Mouse (Mus musculus) heart, embryonic 13.5 days (tissue): ENCODE measurements around the gene Vwf. TPM values are rescaled to one million over a fixed set of nuclear protein-coding genes. Genes with fewer than 3 reads are reported as not detected.
A peak's percentile ranks its signal among the peaks of the same experiment; 100 is the strongest.

ENCODE experiments used
- ATAC-seq: fragments of 200-750 bp; cut with Nextera tagmentation; 2 replicates; pipeline ENCODE4 v1.8.0; 2017; ENCODE audit warnings: moderate TSS enrichment; ENCODE audit not compliant: insufficient number of reproducible peaks, low FRiP score, low TSS enrichment; ENCODE audit errors: extremely low read depth
- H3K27ac ChIP-seq: fragments of 300-500 bp; sonication (generic); replicated peaks from 2 replicates; pipeline ENCODE4 v1.5.1; 2015; ENCODE audit warnings: moderate library complexity, mild to moderate bottlenecking, inconsistent platforms
- H3K27me3 ChIP-seq: fragments of 300-500 bp; sonication (generic); replicated peaks from 2 replicates; pipeline ENCODE4 v1.6.1; 2015; ENCODE audit warnings: mild to moderate bottlenecking, inconsistent platforms
- H3K36me3 ChIP-seq: fragments of 300-500 bp; sonication (generic); 2 replicates; pipeline ENCODE4 v1.6.1; 2015; ENCODE audit warnings: mild to moderate bottlenecking, inconsistent platforms
- H3K4me1 ChIP-seq: fragments of 300-500 bp; sonication (generic); 2 replicates; pipeline ENCODE4 v1.6.1; 2015; ENCODE audit warnings: inconsistent platforms
- H3K4me2 ChIP-seq: fragments of 300-500 bp; sonication (generic); 2 replicates; pipeline ENCODE4 v1.6.1; 2015; ENCODE audit warnings: inconsistent platforms, mild to moderate bottlenecking, moderate library complexity
- H3K4me3 ChIP-seq: fragments of 300-500 bp; sonication (generic); 2 replicates; pipeline ENCODE4 v1.5.1; 2015; ENCODE audit warnings: moderate library complexity, mild to moderate bottlenecking, inconsistent platforms
- H3K9ac ChIP-seq: fragments of 300-500 bp; sonication (generic); 2 replicates; pipeline ENCODE4 v1.6.1; 2015; ENCODE audit warnings: inconsistent platforms, mild to moderate bottlenecking, moderate library complexity
- H3K9me3 ChIP-seq: fragments of 300-500 bp; sonication (generic); 2 replicates; pipeline ENCODE4 v1.6.1; 2016; ENCODE audit warnings: inconsistent platforms
- WGBS: fragments of 180-500 bp; shearing (Covaris S2); methylation state at CpG from one replicate; pipeline ENCODE4 v1.1.7; 2015; ENCODE audit warnings: mixed read lengths; 5-methylcytosine and 5-hydroxymethylcytosine counted together
- polyA plus RNA-seq: library from polyadenylated mRNA; unstranded; fragments of >200 nt; fragmentation: Nextera tagmentation; extraction: Ambion mirVana; gene quantifications from 2 replicates; pipeline ENCODE4 v1.2.1, GENCODE M21; 2015

Gene Vwf
- polyA plus RNA-seq, 1 experiment from 2014 or later, result 16.8 TPM

DNA sequence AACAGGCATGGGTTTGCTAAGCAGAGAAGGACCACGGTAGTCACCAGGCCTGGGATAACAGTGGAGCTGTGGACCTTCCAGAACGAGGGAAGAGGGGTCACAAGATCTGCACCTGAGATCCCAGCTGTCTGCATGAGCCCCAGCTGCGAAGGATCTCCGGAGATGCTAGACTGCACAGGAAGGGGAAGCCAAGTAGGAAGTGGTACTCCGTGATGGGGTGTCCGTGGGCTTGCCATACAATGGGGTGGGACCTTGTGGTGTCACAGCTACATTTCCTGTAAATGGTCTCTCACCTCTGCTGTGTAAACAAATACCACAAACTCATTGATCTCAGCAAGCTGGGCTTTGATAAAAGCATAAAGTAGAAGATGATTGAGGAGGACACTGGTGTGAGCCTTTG lies 22.5 kb upstream of the Vwf start:
- Histone ChIP-seq H3K4me2 (no peak overlapping the region), H3K9ac (no peak overlapping the region), H3K4me3 (no peak overlapping the region), H3K9me3 (no peaks in the 10 kb centered on the region), H3K27ac (no peak overlapping the region), H3K36me3 (no peaks in the 10 kb centered on the region), H3K27me3 (no peaks in the 10 kb centered on the region), H3K4me1 (peaks cover 9% of the 10 kb centered on the region)
- 66% methylated on average over 6 of the region's 6 CpGs for WGBS
- ATAC-seq, result no peak

DNA sequence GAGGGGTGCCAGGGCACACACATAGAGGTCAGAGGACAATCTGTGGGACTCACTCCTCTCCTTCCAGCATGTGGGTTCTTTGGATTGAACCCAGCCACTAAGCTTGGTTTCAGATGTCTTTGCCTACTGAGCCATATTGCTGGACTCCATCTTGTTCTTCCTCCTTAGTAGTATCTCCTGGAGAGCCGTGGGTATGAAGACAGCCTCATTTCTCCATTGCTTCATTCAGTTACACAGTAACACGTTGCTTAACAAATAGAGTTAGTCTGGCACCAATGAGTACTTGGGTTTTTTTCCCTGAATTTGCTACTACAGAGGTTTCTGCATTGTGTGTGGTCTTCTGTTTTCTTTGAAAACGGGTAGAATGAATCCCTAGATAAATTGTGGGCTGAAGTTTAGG lies 20.5 kb upstream of the Vwf start:
- Histone ChIP-seq H3K4me2 (no peak overlapping the region), H3K27ac (no peak overlapping the region), H3K4me1 (peaks cover 9% of the 10 kb centered on the region), H3K9ac (no peak overlapping the region), H3K27me3 (no peaks in the 10 kb centered on the region), H3K9me3 (no peaks in the 10 kb centered on the region), H3K36me3 (no peaks in the 10 kb centered on the region), H3K4me3 (no peak overlapping the region)
- WGBS, result 59% methylated on average over 3 of the region's 3 CpGs
- ATAC-seq, result no peak

DNA sequence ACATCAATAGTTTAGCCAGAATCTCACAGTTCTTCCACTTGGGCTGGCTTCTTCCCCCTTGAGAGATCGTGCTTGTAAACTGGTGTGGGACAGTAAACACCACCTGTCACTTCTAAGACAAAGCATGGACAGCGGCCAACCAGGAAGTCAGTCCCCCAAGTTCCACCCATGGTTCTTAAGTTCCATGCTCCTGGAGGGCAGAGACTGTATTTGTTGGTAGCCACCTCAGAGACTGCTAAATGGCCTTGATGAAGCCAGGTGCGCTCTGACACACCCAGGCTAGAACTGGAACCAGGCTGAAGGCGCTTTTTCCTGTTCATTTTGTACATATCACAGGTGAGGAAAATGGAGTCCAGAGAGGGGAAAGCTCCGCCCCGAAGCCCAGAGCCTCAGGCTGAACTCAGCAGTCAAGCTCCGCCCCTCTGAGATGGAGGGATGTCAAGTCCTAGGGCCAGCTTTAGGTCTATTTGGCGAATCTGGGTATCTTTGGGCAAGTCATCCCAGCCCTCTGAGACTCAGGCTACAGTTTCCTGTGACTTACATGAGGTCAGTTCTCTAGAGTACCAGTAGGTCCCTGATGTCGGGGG lies 17.9 kb upstream of the Vwf start:
- H3K27me3 ChIP-seq, result 0 out of 2 replicates have a peak, but pooled peaks cover 3% of the 10 kb centered on the region
- ATAC-seq, result no peak
- no peaks in the 10 kb centered on the region for H3K9me3 ChIP-seq
- H3K4me1 ChIP-seq, result no peaks in the 10 kb centered on the region
- H3K4me2 ChIP-seq, result no peak overlapping the region
- H3K9ac ChIP-seq, result no peak overlapping the region
- H3K36me3 ChIP-seq, result no peaks in the 10 kb centered on the region
- 74% methylated on average over 9 of the region's 9 CpGs for WGBS
- no peak overlapping the region for H3K27ac ChIP-seq
- H3K4me3 ChIP-seq, result no peak overlapping the region

DNA sequence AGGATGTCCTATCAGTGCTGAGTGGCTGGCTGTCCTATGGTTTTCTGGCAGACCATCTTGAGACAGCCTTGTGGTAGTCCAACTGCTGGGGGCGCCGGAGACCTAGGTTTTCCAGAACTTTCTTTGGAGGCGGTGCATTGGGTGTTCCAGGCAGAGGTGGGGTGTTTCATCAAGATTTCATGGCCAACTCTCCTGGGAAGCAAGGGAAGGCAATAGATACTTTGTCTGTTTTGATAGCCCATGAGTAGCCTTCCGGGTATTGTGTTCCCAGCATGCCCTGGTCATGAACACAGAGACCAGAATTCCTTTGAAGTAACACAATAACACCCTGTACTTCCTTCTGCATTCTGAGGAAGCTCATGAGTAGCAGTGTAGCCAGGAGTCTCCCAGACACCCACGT lies 17.1 kb upstream of the Vwf start:
- 82% methylated on average over 5 of the region's 5 CpGs for WGBS
- H3K4me2 ChIP-seq, result no peak overlapping the region

DNA sequence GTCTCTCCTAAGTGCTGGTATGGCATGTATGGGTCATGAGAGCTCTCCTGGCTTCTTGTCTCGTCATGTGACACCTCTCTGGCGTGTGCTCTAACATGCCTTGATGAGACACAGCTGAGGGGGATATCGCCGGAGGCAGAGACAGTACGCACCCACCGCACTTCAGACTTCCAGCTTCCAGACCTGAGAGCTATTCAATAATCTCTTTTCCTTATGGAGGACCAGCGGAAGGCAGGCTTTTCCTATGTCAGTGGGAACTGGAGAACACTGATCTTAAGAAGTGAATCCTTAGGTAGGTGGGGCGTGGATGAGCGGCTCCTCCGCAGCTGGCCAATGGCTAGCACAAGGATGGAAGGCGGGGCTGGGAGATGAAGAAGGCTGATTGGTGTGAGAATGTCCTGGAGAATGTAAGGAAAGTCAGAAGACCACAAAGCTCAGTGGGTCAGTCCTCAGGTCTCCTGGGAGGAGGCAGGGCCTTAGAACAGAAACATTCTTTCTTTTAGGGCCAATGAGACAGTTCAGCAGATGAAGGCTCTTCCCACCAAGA lies 13.4 kb upstream of the Vwf start:
- H3K27ac ChIP-seq, result no peak overlapping the region
- no peaks in the 10 kb centered on the region for H3K4me1 ChIP-seq
- no peaks in the 10 kb centered on the region for H3K9me3 ChIP-seq
- no peaks in the 10 kb centered on the region for H3K36me3 ChIP-seq
- ATAC-seq, result no peak
- no peak overlapping the region for H3K4me3 ChIP-seq
- no peak overlapping the region for H3K4me2 ChIP-seq
- 0 out of 2 replicates have a peak, but pooled peaks cover 3% of the 10 kb centered on the region for H3K27me3 ChIP-seq
- H3K9ac ChIP-seq, result no peak overlapping the region
- 84% methylated on average over 11 of the region's 11 CpGs for WGBS

More for the DNA sequence above, 17.1 kb upstream of the Vwf start:
- Histone ChIP-seq H3K9me3 (no peaks in the 10 kb centered on the region), H3K27me3 (0 out of 2 replicates have a peak, but pooled peaks cover 3% of the 10 kb centered on the region), H3K36me3 (no peaks in the 10 kb centered on the region), H3K4me3 (no peak overlapping the region), H3K9ac (no peak overlapping the region), H3K4me1 (no peaks in the 10 kb centered on the region), H3K27ac (no peak overlapping the region)
- ATAC-seq, result no peak

DNA sequence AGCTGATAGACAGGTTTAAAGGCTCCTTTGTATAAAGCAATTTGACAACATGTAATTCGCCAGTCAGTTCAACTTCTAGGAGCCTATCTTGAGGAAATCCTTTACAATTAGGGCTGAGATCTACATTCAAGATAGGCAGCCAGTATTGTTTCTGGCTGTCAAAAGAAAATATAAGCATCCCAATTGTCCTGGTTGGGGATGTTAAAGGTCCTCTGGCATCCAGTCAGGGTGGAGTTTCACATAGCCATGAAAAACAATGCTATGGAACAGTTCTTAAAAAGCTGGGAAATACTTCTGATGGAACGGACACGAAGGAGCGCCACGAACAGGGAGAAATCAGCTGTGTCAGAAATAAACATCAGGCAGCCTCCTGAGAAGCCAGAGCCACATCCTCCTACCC lies 11.6 kb upstream of the Vwf start:
- Histone ChIP-seq H3K9ac (no peak overlapping the region), H3K4me2 (no peak overlapping the region), H3K4me3 (no peak overlapping the region), H3K4me1 (peaks cover 4% of the 10 kb centered on the region), H3K36me3 (no peaks in the 10 kb centered on the region), H3K9me3 (no peaks in the 10 kb centered on the region), H3K27ac (no peak overlapping the region), H3K27me3 (0 out of 2 replicates have a peak, but pooled peaks cover 3% of the 10 kb centered on the region)
- ATAC-seq, result no peak
- WGBS, result 68% methylated on average over 5 of the region's 5 CpGs

DNA sequence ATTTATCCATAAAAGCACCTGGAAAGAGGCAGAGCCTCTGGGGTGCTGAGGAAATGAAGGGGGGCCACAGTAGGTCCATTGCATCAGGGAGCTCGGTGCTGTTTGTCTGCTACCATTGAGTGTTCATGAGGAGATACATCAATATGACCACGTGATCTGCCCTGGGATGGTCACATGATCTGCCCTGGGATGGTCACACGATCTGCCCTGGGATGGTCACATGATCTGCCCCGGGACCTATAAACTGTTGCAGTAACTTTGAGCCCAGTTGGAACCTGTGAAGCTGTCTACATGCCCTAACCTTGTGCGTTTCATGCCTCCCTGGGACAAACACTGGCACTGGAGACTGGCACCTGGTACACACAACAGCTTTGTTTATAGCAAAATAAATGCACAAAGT lies 8.1 kb upstream of the Vwf start:
- Histone ChIP-seq H3K27ac (no peak overlapping the region), H3K27me3 (0 out of 2 replicates have a peak, but pooled peaks cover 4% of the 10 kb centered on the region), H3K4me1 (peaks cover 12% of the 10 kb centered on the region), H3K9ac (no peak overlapping the region), H3K4me2 (no peak overlapping the region), H3K4me3 (no peak overlapping the region), H3K9me3 (no peaks in the 10 kb centered on the region), H3K36me3 (no peaks in the 10 kb centered on the region)
- no peak for ATAC-seq
- WGBS, result 81% methylated on average over 5 of the region's 5 CpGs

DNA sequence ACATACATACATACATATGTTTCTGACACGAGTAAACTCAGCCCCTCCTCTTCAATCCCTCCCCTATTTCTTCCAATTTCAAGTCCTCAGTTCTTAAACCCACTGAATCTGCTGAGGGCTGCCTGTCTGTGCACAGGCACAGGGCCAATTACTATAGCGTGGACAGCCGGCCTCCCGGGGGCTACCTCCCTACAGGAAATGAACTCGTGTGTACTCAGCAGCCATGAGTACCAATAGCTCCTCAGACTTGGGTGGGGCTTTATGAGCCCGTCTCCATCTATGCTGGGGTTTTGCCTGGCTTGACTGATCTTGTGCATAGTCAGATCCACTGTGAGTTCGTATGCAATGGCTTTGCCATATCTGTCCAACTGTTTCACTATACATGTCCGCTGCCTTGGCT lies 7.2 kb upstream of the Vwf start:
- Histone ChIP-seq H3K27me3 (peaks cover 10% of the 10 kb centered on the region; the same call in 1 of the 2 replicates), H3K9me3 (no peaks in the 10 kb centered on the region), H3K4me2 (no peak overlapping the region), H3K36me3 (no peaks in the 10 kb centered on the region), H3K27ac (no peak overlapping the region), H3K4me1 (peaks cover 12% of the 10 kb centered on the region), H3K4me3 (no peak overlapping the region), H3K9ac (no peak overlapping the region)
- no peak for ATAC-seq
- WGBS, result 55% methylated on average over 8 of the region's 8 CpGs

DNA sequence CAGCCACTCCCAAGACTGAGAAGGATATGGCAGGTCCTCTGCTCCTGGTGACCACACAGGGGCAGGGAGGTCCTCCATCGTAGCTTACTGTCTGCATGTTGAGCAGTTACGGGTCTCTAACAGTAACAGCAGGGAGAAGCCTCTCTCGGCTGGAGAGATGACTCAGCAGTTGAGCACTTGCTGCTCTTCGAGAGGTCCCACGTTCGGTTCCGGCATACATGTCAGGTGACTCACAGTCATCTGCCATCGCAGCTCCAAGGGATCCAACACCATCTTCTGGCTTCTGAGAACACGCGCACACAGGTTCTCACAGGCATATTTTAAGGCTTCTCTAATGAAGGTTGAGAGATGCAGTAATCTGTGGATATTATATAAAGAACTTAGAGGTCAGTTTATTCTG lies 6.4 kb upstream of the Vwf start:
- H3K4me2 ChIP-seq, result no peak overlapping the region
- H3K9ac ChIP-seq, result no peak overlapping the region
- H3K27me3 ChIP-seq, result peaks cover 10% of the 10 kb centered on the region; the same call in 1 of the 2 replicates
- no peak for ATAC-seq
- H3K27ac ChIP-seq, result no peak overlapping the region
- WGBS, result 64% methylated on average over 10 of the region's 10 CpGs
- no peak overlapping the region for H3K4me3 ChIP-seq
- no peaks in the 10 kb centered on the region for H3K9me3 ChIP-seq
- H3K4me1 ChIP-seq, result peaks cover 12% of the 10 kb centered on the region
- no peaks in the 10 kb centered on the region for H3K36me3 ChIP-seq

DNA sequence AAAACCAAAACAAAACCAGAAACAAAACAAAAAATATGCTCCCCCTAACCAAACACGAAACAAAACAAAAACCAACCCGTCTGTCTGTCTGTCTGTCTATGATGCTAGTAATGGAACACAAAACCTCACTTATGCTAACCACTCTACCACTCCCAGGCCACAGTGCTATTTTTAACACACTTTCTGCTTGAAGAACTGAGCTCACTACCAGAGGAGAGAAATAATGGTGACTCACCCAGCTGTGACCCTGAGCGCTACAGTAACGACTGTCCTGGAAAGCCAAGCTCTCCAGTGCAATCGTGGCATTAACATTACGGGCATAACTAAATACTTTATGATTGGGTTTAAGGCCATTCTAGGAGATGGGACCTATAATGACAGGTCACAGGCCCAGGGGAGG lies 5.7 kb upstream of the Vwf start:
- Histone ChIP-seq H3K9me3 (no peaks in the 10 kb centered on the region), H3K27me3 (peaks cover 10% of the 10 kb centered on the region; the same call in 1 of the 2 replicates), H3K4me3 (no peak overlapping the region), H3K4me2 (no peak overlapping the region; the same call in 1 of the 2 replicates), H3K4me1 (peaks cover 12% of the 10 kb centered on the region), H3K36me3 (no peaks in the 10 kb centered on the region), H3K27ac (peak overlapping the region; percentile 37; the same call in 1 of the 2 replicates), H3K9ac (no peak overlapping the region)
- 70% methylated on average over 6 of the region's 6 CpGs for WGBS
- ATAC-seq, result no peak

DNA sequence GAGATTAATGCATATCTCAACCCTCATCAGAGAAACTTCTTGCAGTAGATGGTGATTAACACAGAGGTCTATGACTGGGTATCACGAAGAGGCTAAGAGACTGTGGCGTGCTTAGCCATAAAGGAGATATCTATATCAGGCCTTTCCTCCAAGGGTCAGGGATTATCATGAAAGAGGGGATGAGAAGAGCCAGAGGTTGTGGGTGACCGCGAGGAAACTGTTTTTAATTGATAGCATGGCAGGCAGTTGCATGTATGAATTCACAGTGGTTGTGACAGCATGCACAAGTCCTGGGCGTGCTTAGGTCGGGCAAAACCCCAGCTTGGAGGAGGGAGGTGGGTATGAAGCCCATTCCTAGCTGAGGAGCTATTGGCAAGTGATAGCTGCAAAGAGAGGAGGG lies 5.3 kb upstream of the Vwf start:
- ATAC-seq, result no peak
- Histone ChIP-seq H3K27me3 (peaks cover 10% of the 10 kb centered on the region; the same call in 1 of the 2 replicates), H3K4me1 (peaks cover 14% of the 10 kb centered on the region), H3K36me3 (no peaks in the 10 kb centered on the region), H3K4me3 (no peak overlapping the region), H3K9ac (no peak overlapping the region), H3K27ac (peak overlapping the region; percentile 37; the same call in 1 of the 2 replicates), H3K9me3 (no peaks in the 10 kb centered on the region), H3K4me2 (no peak overlapping the region; the same call in 1 of the 2 replicates)
- 38% methylated on average over 6 of the region's 6 CpGs for WGBS

DNA sequence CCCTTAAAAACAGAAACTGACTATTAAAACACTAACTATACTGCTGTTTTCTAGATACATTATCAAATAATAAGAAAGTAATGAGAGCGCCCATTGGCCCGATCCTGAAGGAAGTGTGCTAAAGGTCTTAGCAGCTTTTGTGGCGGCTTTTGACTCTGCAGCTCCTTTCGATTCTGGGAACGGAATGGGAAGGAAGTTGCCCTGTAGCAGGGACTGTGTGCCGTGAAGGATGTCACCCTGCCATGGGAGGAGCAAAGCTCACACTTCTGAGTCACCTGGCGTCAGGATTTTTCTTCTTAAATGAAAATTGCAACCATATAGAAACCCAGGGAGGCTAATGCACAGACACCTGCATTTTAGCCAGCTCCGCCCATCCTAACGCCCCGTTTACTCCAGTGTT lies 1.8 kb downstream of the Vwf start:
- Histone ChIP-seq H3K9ac (no peak overlapping the region), H3K36me3 (no peaks in the 10 kb centered on the region), H3K27me3 (peaks cover 6% of the 10 kb centered on the region; the same call in 1 of the 2 replicates), H3K4me2 (no peak overlapping the region), H3K4me3 (no peak overlapping the region), H3K9me3 (no peaks in the 10 kb centered on the region), H3K4me1 (peaks cover 5% of the 10 kb centered on the region; the same call in 1 of the 2 replicates), H3K27ac (no peak overlapping the region)
- no peak for ATAC-seq
- WGBS, result 72% methylated on average over 10 of the region's 10 CpGs
